Mouse (Mus musculus) embryo, embryonic 10 days (tissue): ENCODE measurements around the gene Isyna1.

Experiments
- DNase-seq: peaks from one replicate; pipeline ENCODE4 v3.0.0-alpha.2; 2015; ENCODE audit warnings: low spot score

Gene Isyna1

DNA sequence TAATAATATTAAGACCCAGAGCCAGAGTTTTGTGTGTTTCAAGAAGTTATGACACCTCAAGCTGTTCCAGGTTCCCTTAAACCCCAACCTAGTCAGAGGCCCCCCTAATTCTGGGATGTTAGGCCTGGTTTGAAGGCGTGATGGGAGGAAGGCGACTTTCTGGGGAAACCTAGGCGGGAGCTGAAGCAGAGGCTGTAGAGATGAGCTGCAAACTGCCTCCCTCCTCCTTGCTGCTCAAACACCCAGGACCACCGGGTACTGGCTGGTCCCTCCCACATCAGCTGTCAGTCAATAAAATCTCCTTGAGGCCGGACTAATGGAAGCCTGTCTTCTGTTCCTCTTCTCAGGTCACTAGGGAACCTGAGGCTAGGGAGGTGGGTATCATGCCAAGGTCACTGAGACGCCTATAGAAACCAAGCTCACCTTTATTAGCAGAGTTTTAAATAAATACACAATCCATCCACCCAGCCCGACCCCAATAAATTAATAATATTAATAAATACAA, 34.9 kb downstream of the Isyna1 start:
- no peak for DNase-seq

DNA sequence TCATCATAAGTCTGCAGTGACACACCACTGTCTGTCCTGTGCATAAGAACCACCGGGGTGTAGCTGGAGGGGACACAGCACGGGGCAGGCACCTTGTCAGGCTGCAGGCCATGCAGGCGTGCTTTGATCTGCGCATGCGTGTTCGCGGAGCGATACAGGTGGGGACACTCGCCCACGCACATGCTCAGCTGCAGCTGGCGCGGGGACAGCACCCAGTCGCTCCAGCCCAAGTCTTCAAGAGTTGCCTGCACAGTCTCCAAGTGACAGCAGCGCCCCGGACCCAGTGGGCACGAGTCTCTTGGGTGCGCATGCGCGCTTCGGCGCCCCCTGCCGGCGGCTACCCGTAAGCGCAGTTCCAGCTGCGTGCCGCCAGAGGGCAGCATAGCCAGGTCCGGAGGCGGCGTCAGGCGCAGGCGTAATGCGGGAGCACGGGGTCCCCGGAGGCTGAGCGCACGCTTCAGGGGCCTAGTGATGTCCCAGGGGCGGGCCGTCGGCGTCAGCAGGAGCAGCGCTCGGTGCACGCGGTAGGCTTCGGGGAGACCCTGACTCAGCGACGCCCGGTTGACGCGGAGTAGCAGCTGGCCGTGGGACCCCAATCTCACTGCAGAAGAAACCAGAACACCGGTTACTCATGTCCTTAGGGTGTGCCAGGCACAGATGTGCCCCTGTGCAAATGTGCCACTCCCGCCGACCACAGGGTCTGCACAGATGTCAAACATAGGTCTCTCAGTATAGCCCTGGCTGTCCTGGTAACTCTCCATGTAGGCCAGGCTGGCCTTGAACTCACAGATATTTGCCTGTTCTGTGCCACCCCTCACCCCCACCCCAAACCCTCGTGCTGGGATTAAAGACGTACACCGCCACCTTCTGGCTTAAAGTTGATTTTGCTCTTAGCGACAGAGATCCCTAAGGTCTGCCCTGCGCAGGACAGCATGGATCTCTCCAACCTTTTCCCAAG, 35.7 kb downstream of the Isyna1 start:
- DNase-seq, result peak; percentile 91

DNA sequence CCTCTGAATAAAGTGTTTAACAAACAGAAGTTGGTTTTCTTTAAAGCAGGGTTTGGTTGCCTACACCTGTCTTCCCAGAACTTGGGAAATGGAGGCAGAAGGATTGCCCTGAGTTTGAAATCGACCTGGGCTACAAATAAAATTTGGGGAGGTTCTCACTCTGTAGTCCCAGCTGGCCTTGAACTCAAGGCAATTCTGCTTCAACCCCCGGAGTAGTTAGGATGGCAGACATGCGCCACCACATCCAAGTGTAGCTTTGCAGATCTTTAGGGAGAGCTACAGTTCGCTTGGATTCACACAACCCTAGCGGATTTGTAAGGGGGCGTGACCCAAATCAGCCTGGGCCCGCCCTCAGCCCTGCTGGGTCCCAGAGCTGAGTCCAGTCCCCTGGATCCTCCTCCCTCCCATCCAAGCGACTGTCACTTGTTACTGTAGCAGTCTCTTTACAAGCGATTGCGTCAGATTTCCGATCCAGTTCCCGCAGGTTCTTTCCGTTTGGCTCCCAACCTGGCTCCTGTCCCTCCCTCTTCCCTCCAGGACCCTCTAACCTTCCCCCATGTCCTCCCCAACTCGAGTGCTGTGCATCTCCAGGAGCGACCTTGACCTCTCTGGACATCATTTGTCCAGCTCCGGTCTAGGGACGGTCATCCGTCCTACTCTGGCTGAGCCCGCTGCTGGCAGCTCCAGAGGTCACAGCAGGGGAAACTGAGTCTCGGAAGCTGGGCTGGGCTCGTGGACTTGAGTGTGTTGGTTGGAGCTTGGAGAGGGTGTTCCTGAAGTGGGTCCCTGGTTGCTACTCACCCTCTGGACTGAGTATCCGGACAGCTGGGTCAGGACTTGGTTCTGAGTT, 36.6 kb downstream of the Isyna1 start:
- DNase-seq, result peak; percentile 62

- no peak for DNase-seq
Measured at GRCm38 (mm10) chr8:70631436-70631835, 37.3 kb downstream of the Isyna1 start.

DNA sequence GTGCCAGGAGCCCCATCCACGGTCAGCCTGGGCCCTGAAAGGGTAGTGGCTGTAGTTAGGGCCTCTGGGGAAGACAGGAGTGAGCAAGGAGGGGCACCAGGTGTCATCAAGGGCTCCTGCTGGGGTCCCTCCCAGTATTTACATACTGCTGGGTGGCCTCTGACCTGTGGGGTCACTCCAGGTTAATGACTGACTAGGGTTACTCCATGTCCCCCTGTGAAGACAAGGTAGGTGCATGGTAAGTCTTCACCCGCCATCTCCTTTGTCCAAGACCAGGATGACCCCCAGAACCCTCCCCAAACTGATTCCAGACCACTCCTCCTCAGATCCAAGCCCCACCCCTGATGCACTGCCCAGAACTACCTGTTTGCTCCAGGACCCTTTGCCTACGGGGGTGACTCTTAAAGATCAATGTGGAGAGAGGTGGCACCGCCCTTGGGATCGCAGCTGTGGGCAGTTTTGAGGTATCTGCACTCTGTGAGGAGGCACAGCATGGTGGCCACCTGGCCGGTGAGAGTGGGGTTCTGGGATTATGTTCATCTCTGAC, 38.2 kb downstream of the Isyna1 start, which contains the start of gene Gdf15:
TSS of gene Gdf15 (minus strand) at position 111 of the 547 bp plus-strand sequence.
- DNase-seq, result no peak

- no peak for DNase-seq
Measured at GRCm38 (mm10) chr8:70634066-70634465, 39.9 kb downstream of the Isyna1 start.

- DNase-seq, result no peak
Measured at GRCm38 (mm10) chr8:70635527-70635926, 41.4 kb downstream of the Isyna1 start.

DNA sequence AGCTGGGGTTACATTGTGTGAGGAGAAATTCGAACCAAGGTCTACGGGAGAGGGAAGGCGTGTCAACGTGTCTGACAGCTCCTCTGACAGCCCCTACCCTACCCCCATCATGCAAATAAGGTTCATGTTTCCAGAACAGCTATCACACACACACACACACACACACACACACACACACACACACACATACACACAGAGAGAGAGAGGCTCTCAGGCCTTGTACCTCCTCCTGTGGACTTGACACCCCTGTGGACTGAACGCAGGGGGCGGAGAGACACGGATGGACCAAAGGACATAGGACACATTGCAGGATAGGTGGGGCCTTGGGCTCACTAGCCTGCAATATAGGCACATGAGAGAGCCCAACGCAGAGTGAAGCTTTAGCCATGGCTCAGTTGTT, 42.7 kb downstream of the Isyna1 start:
- DNase-seq, result no peak

- DNase-seq, result no peak
Measured at GRCm38 (mm10) chr8:70638752-70639151, 44.6 kb downstream of the Isyna1 start.

DNA sequence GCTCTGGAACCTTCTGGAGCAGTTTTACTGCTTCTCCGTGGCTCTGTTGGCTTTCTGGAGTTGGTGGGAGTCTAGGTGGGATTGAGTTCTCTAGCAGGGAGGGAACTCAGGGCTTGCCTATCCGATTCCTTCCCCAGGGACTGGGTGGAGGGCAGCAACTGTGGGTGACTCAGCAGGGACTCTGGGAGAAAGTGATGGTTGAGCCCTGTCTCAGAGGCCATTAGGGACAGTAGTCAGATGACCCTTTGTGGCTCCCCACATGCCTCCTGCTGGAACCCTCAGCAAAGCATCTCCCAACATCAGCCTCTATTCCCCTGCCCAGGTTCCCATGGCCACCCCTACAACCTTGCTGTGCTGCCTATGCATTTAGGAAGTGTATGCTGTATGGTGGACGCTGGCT, 48.8 kb downstream of the Isyna1 start:
- peak; percentile 3 for DNase-seq

DNA sequence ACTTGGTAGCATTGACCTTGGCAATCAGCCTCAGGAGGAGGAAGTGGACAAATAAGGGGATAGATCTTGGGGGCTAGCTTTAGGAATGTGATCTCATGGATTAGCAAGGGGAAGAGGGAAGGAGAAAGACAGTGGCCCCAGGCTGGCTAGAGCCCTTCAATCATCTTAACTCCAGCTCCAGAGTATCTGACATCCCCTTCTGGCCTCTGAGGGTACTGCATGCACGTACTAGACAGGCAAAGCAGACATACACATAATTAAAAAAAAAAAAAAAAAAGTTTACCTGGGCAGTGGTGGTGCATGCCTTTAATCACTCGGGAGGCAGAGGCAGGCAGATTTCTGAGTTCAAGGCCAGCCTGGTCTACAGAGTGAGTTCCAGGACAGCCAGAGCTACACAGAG, 49.9 kb downstream of the Isyna1 start:
- DNase-seq, result no peak

GRCm38 (mm10) chr8:70645501-70646224, 51.5 kb downstream of the Isyna1 start:
- no peak for DNase-seq

DNA sequence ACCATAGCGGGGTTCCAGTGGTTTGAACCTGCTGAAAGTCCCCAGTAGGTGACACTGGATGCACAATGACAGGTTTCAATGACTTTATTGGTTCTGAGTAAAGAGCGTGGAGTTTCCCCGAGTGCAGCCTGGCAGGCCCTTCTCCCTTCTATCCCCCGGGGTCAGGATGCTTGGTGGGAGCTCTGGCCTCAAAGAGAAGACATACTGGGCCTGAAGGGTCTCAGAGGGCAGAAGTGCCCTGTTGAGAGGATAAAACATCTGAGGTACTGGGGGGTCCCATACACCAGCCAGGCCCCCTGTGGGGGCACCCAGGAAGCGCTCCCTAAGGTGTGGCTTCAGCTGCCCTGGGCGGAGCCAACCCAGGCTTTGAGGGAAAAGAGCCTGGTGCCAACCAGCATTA, 52.2 kb downstream of the Isyna1 start:
- no peak for DNase-seq

DNA sequence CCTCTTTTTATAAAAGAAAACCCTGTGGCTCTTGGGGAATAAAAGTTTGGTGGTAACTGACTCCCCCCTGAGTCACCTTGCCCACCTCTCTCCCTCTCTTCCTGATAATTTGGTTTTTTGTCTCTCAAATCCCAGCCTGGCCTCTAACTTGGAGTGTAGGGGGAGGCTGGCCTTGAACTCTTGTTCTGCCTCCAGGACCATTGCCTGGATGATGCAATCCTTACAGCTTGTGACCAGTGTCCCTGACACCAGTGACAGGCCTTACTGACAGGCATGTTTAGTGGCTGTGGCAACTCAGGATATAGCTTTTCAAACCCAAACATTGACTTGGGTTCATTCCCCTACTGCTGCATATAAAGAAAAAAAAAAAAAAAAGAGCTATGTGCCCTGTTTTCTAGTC, 52.6 kb downstream of the Isyna1 start:
- no peak for DNase-seq
